Mouse (Mus musculus) E14TG2a.4 (cell line): ENCODE measurements around the gene Mdp1.

ENCODE experiments used
- CTCF ChIP-seq: conservative IDR thresholded peaks from 2 replicates; pipeline ENCODE4 v1.5.1; 2014; ENCODE audit warnings: low read length
- NANOG ChIP-seq: IDR thresholded peaks from 2 replicates; pipeline ENCODE4 v1.6.1; 2014; ENCODE audit warnings: borderline replicate concordance, low read length, mixed read lengths

- no peak for TF ChIP-seq CTCF
- no peak for TF ChIP-seq NANOG
Measured at GRCm38 (mm10) chr14:55702761-55703160, 42.5 kb upstream of the Mdp1 start.
